Mouse (Mus musculus) left cerebral cortex, postnatal 25 days (tissue): ENCODE results near the gene Dnah17. TPM values are rescaled to one million over a fixed set of nuclear protein-coding genes. Genes with fewer than 3 reads are reported as not detected.

Experiments used
- DNase-seq, 2 experiments: peaks; one replicate each; pipeline ENCODE4 v3.0.0; 2022; ENCODE audit warnings: low spot score in 2 of 2, mixed read lengths in 1 of 2
- intact Hi-C: fragments of 180-260 bp; cut with DNase I; formaldehyde crosslinking; loops from one replicate; pipeline ENCODE4 v1.15.1; 2025
- total RNA-seq, 2 experiments: library from RNA; stranded (reverse); gene quantifications; 2 replicates each; pipeline ENCODE4 v1.2.3; 2021

Gene Dnah17
- total RNA-seq, 2 experiments from 2014 or later, result 0.05 to 0.14 TPM

DNA sequence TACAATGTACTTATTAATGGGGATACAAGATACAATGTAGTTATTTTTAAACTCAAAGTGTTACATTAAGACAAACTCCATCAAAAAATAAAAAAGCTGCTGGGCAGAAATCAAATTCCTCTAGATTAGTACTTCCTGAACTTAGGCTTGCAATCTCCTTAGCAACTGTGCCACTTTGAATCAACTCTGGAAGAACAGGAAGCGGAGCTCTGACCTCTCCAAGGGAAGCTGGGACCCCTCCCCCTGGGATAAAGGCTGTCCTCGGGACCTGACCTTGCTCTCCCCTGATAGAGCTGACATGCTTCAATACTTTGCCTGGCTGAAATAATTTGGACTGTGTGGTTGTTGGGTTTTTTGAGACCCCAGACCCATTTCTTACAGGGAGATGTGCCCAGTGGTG is 33.7 kb downstream of the Dnah17 start:
- intact Hi-C loops, result loop anchor here (2.0 kb wide), 1 partner anchor 44 kb away; no protein-coding TSS in a partner anchor
- no peak for DNase-seq

DNA sequence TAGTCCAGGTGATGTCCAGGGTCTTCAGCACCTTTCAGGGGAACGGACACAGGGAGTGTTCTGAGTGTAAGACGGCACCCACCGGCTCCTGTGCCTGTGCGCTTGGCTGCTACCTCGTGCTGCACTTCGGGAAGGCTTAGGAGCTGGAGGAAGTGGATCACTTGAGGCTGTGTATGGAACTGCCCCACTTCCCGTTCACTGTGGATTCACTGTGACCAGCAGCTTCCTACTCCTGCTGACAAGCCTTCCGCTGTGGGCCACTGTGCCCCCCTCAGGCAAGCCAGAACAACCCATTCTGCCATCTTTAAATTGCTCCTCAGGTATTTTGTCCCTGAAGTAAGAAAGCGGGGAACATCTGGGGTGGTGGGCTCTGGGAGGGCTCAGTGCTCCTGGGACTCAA is 35.4 kb downstream of the Dnah17 start:
- intact Hi-C loops, result no loop called here
- no peak for DNase-seq

DNA sequence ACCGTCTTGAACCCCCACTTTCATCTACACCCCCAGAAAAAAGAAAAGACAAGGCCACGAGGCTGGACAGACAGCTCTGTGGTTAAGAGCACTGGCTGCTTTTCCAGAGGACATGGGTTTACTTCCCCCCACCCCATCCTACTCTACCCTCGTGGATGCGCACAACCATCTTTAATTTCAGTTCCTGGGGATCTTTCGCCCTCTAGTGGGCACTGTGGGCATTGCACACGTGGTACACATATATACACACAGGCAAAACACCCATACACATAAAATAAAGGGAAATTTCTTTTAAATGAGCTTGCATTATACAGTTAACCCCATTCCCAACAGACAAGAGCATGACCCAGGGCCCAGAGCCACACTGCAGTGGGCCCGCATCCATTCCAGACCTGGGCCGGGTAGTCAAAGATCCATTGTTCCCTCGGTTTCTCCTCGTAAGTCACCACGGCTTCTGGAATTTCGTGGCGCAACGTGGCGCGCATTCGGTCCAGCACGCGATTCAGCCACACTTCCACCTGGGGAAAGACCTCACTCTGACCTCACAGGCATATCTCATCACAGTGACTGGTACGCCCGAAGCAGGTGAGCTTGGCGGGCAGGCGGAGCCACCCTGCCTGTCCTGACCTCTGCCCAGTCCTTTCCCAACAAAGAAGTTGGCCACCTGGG is 39.3 kb downstream of the Dnah17 start:
- no peak for DNase-seq
- intact Hi-C loops, result no loop called here

DNA sequence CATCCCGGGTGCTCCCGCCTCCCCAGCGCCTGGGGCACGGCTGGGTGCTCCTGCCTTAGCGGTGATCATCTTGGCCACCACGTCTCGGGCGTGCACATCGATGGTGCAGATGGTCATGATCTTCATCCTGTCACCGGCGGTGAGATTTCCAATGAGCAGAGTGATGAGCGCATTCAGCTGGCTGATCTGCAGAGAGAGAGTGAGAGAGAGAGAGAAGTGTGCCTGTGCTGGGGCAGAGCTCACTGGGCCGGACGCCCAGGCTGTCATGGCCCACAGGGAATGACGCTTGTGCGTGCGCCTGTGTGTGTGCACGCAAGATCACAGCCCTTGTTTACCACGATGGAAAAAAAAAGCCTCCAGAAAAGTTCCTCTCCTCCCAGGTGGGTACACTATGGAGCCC is 41.5 kb downstream of the Dnah17 start:
- no peak for DNase-seq
- intact Hi-C loops, result loop anchor here (10.0 kb wide), 1 partner anchor 286 kb away; no protein-coding TSS in a partner anchor

DNA sequence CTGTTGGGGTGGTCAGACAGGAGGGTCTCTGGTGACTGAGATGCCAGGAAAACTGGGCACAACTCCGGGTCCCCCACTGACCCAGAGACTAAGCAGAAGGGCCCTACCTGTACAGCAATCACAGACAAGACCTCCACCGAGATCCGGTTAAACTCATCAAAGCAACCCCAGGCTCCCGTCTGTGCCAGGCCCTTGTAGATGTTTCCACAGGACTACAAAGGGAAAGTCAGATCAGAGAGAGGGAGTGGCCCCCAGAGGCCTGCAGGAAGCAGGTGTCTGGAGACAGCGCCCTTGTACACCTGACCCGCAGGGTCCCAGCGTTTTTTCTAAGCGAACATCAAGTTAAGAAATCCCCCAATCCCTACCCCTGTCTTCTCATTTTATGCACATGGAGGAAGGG is 44.5 kb downstream of the Dnah17 start:
- no peak for DNase-seq
- intact Hi-C loops, result loop anchor here (10.0 kb wide), 1 partner anchor 289 kb away; no protein-coding TSS in a partner anchor

DNA sequence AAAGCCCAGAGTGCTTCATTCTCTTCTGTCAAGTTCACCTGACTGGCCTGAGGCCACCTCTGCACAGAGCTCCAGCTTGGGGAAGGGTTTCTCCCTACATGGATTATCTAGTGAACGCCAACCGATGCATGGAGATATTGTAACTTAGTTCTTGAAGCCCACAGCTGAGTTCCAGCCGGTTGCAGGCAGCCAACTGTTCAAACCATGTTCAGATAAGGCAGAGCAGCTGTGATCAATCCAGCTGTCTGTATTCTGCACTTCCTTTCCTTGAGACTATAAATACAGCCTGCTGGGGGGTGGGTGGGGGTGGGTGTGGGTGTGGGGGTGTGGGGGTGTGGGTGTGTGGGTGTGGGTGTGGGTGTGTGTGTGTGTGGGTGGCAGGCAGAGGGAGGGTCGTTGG is 45.3 kb downstream of the Dnah17 start:
- intact Hi-C loops, result loop anchor here (10.0 kb wide), 1 partner anchor 290 kb away; no protein-coding TSS in a partner anchor

DNA sequence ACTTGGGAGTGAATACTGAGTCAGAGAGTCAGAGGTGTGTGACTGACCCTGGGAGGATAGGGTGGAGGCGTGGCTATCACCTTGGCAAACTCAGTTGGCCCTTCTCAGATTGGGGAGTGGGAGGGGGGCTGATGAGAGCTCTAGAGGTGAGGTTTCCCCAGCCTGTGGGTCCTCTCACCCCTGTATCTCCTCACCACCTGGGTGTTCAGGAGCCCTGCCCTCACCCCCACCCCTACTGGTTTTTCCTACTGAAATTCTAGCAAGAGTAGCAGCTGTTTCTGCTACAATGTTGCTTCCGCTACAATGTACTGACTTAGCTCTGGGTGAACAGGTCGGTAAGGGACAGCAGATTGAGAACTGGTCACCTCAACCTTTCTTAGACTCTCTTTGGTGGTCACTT is 46.2 kb downstream of the Dnah17 start:
- DNase-seq, result no peak
- intact Hi-C loops, result loop anchor here (1.0 to 10.0 kb wide), 3 partner anchors 19 to 291 kb away; no protein-coding TSS in a partner anchor

More for the DNA sequence above, 45.3 kb downstream of the Dnah17 start:
- DNase-seq, result no peak

DNA sequence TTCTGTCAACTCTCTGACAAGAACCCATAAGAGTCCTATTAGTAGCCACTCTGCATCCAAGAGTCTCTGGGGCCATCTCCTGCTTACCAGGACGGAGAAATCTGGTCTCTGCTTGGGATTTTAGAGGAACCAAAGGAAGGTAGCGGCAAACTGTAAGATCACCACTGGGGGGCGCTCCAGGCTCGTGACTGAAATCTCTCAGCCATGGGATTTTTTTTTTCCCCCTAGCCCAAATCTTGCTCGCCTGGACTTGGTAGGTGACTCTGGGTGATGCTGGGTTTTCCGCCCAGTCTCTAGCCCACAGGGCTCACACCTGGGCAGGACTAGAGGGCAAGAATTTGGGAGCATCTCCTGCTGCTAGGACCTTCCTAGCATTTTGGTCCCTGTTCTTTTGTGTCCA is 46.6 kb downstream of the Dnah17 start:
- DNase-seq, result peak; percentile 55 to 69
- intact Hi-C loops, result loop anchor here (1.0 to 10.0 kb wide), 3 partner anchors 19 to 291 kb away; no protein-coding TSS in a partner anchor

DNA sequence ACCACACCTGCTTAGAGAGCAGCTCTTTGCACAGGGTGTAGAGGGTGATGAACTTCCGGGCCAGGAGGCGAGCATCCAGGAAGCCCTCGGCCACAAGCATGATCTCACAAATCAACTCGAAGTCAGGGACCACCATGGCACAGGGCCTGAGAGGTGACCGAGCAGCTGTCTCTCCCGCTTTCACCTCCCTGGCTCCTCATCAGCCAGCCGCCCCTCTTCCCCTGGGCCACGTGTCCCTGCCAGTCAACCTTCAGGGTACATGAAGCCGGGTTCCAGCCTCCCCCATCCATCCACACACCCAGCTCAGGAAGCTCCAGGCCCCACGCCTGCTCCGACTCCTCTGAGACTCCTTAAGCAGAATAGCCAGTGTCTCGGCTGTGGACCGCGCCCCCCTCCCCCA is 48.1 kb downstream of the Dnah17 start:
- intact Hi-C loops, result loop anchor here (5.0 to 10.0 kb wide), 2 partner anchors 140 to 293 kb away; no protein-coding TSS in a partner anchor
- DNase-seq, result no peak

DNA sequence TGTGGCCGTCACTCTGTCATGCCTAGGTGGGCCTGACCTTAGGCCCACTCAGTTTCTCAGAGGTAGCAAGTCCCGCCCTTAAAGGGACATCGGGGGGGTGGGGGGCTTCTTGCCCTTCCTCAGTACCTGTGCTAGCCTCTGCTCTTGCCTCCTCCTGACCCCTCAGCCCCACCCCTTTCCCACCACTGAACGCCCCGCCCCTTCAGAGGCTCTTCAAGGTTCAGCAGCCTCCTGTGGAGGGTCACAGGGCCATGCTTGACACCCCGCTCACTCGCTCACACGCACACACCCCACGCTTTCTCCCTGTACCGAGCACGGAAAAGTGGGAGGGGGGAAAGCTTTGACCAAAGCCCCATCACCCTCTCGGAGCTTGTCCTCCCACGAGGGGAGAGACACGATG is 50.7 kb downstream of the Dnah17 start:
- DNase-seq, result no peak
- intact Hi-C loops, result loop anchor here (5.0 to 10.0 kb wide), 2 partner anchors 143 to 295 kb away; no protein-coding TSS in a partner anchor

DNA sequence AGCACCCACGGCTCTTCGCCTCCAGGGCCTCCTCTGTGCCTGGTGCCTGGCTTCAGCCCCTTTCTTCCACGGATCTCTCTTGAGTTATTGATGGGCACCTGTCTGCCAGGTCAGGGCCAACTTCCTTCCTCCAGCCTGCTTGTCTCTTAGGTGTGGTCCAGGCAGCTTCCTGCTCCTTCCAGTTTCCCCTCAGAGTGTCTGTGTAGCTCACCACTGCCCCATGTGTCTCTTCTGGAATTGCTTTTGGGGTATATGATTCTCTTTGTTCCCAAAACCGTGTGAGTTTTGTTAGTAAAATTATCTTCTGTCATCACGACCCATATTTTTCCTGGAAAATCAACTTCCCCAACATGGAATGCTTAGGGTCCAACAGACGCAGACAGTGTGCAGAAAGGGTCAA is 53.5 kb downstream of the Dnah17 start:
- intact Hi-C loops, result no loop called here
- DNase-seq, result no peak

DNA sequence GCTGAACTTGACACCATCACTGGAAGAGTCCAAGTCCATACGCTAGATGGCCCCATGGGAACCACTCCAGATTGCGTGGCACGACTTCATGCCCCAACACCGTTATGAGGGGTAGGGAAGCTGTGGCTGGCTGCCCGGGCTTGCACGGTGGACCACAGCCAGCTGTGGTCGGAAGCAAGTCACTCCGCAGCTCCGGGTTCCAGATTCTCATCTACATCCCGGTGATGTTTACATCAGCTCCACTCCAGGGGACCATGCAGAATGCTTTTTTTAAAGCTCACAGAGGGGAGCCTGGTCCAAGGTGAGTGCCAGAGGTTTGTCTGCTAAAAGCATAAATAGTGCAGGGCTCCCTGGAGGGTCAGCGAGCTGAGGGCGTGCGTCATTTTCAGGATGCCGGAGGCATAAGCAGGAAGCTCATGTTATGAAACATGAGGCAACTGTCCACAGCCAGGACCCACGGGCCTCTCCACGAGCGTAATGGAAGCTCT is 55.4 kb downstream of the Dnah17 start:
- intact Hi-C loops, result no loop called here
- no peak for DNase-seq

DNA sequence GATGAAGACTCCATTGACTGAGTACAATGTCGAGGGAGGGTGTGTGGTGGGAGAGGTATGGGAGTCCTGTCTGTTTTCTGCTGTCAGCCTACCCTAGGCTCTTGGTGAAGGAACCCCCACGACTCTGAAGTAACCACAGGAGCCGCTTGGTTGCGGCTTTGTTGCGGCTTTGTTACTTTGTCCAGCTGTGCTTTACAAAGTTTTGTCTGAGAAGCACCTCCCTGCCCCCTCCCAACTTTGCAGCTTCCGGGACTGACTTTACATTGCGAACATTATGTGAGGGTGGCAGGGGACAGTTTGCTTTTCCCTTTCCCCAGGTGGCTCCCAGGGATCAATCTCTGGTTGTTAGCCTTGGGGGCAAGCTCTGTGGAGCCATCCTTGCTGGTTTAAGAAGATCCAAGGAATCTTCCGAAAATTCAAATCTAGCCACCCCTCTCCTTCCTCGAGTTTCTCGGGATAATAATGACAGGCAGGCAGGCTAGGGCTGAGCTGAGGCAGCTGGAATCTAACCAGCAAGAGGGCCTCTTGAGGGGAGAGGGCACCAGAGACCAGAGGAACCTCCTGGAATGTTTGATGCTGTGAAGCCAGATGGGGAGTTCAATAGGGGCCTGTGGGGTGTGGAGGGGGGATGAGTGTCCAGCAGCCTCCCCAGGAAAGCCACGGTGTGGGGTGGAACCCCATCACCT is 59.1 kb downstream of the Dnah17 start:
- no peak for DNase-seq
- intact Hi-C loops, result no loop called here

DNA sequence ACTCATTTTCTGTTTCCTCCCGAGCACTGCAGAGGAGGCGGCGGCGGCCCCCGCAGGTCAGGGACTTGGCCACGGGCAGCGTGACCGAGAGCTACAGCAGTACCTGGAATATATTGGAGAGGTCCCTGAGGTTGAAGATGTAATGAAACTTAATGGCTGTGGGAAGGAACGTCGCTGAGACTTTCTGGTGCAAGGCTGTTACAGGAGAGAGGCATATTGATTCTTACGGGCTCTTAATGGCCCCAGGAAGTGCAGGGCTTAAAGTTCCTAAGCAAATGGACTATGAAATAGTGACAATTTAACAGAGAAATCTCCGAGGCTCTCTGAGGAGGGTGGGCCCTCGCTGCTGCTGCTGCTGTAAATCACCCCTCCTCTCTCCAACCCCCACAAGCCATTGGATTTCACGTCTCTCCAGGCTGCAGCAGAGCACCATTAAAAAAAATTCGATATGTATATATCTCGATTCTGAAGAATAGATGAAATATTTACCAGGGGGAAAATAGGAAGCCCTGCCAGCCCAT is 61.6 kb downstream of the Dnah17 start:
- intact Hi-C loops, result no loop called here
- no peak for DNase-seq

DNA sequence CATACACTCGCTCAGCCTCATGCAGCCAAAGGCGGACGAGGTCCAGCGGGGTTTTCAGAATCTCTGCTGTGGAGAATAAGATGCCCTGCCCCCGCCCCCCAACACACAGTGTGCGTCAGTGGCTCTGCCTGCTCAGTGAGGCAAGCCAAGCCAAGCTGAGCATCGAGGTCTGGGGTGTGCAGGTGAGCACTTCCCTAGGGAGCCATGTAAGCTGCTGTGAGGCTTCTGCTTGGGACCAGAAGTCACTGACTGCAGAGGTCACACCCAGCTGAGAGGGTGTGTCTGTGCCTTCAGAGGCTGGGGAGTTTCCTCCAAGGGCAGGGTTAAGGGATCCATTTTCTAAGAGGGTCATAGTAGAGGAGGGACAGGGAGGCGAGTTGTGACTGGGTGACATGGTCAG is 62.8 kb downstream of the Dnah17 start:
- intact Hi-C loops, result no loop called here
- no peak for DNase-seq

DNA sequence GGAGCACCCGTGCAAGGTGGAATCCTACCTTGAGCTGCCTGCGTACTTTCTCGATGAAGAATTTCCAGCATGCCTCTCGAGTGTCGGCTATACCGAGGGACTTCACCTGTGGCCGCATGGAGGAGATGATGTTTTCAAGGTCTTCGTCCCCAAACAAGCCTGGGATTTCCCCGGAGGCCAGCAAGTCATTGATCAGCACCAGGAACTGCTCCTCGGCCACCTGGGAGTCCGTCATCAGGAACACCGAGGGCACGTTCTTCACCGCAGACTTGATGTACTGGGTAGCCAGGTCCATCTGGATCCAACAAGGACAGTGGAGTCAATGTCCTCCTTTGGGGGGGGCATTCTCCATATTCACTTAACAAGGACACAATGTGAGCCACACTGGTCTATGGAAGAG is 70.4 kb downstream of the Dnah17 start:
- no peak for DNase-seq
- intact Hi-C loops, result no loop called here

DNA sequence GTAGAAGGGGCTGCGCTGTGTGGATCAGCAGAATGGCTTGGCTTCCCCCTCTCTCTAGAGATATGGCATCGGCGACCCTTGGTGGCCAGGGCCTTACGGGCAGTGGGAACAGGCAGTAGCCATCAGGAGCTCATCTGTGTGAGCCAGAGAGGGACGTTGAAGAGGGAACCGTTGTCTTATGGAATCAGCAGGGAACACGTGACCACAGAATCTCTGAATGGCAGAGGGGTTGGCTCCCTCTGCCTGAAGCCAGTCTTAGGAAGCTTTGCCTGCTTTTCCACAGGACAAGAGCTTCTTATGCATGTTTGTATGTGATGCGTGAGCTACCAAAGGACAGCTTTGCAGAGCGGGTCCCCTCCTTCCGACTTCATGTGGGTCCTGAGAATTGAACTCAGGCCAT is 71.6 kb downstream of the Dnah17 start:
- intact Hi-C loops, result no loop called here
- DNase-seq, result no peak

DNA sequence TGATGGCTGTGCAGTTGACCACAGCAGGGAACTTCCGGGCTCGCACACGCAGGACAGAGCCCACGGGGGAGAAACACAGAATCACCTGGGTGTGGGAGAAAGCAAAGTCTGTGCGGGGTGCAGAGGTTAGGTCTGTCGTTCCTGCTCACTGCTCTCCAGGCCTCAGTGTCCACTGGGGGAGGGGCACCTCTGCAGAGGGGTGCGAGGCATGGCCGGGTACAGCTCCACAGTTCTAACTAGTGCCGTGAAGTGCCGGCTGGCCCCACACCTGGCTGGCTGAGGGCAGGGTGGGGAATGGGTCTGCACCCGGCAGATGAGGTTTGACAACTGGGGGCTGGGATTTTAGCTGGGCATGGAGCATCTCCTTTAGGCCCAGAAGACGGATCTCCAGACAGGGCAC is 72.1 kb downstream of the Dnah17 start:
- no peak for DNase-seq
- intact Hi-C loops, result no loop called here

DNA sequence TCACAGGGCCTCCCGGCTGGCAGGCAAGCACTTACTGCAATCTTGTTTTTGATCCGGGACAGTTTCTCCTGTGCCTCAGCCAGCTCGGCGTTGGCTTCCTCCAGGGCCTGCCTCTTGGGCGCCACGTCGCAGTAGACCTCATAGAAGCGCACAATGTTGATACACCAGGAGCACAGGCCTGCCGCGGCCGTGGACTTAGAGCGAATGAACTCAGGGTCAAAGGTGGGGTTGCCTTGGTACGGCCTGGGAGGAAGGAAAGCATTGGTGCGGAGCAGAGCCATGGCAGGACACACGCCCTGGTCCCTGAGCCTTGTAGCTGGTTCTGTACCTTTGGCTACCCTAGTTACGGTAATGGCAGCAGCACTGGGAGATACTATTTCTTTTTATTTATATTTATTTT is 80.3 kb downstream of the Dnah17 start:
- intact Hi-C loops, result no loop called here
- no peak for DNase-seq

DNA sequence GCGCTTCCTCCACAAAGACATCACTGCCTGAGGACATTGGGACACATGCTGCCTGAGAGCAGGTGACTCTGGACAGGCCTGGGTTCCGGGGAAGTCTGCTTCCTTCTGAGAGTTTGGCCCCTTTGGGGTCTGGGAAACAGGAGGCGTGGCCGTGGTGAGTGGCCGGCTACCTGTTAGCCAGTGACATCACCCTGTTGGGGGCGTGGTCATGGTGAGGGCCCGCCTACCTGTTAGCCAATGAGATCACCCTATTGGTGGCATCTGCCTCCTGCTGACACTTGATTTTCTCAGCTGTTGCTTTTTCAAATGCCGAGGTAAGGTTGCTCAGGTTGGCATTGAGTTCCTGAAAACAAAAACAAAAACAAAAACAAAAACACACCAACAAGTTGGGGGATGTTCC is 80.8 kb downstream of the Dnah17 start:
- intact Hi-C loops, result no loop called here
- DNase-seq, result no peak
